Mouse (Mus musculus) liver, adult 2 months (tissue): ENCODE results near the gene Ccdc114. TPM values are rescaled to one million over a fixed set of nuclear protein-coding genes. Genes with fewer than 3 reads are reported as not detected.
"Not testable (repeated sequence)": the region's sequence is repeated elsewhere in the genome, so short reads cannot be mapped to it uniquely, and the experiment has no call there.

Experiments used
- DNase-seq: peaks from one replicate; pipeline ENCODE4 v3.0.0-alpha.2; 2011; ENCODE audit warnings: low read depth, low spot score; ENCODE audit errors: extremely low read depth
- H3K27ac ChIP-seq: fragments of 200-500 bp; replicated peaks from 2 replicates; pipeline ENCODE4 v1.5.1; 2012; ENCODE audit warnings: low read depth, mild to moderate bottlenecking, control low read depth, inconsistent platforms, low read length; ENCODE audit not compliant: insufficient read depth
- H3K27me3 ChIP-seq: fragments of 200-500 bp; 2 replicates; pipeline ENCODE4 v1.6.1; 2012; ENCODE audit warnings: mild to moderate bottlenecking, moderate library complexity, low read length, inconsistent platforms; ENCODE audit not compliant: control insufficient read depth, insufficient read depth
- H3K36me3 ChIP-seq: fragments of 200-500 bp; 2 replicates; pipeline ENCODE4 v1.6.1; 2012; ENCODE audit warnings: low read length, inconsistent platforms; ENCODE audit not compliant: control insufficient read depth, insufficient read depth
- H3K4me1 ChIP-seq: fragments of 200-500 bp; 2 replicates; pipeline ENCODE4 v1.6.1; 2011; ENCODE audit warnings: low read length; ENCODE audit not compliant: control insufficient read depth, insufficient read depth
- H3K4me3 ChIP-seq: fragments of 200-500 bp; 2 replicates; pipeline ENCODE4 v1.5.1; 2011; ENCODE audit warnings: low read depth, mild to moderate bottlenecking, control low read depth, low read length, moderate library complexity; ENCODE audit not compliant: insufficient read depth
- H3K79me2 ChIP-seq: fragments of 200-500 bp; 2 replicates; pipeline ENCODE4 v1.6.1; 2012; ENCODE audit warnings: inconsistent platforms, mild to moderate bottlenecking, low read length, moderate library complexity; ENCODE audit not compliant: control insufficient read depth, insufficient read depth
- H3K9ac ChIP-seq: fragments of 200-500 bp; 2 replicates; pipeline ENCODE4 v1.6.1; 2012; ENCODE audit warnings: low read depth, mild to moderate bottlenecking, control low read depth, inconsistent platforms, low read length
- CTCF ChIP-seq: fragments of 200-500 bp; IDR thresholded peaks from 2 replicates; pipeline ENCODE4 v1.5.1; 2011; ENCODE audit warnings: low read depth, low read length, control low read depth
- POLR2A ChIP-seq: fragments of 200-500 bp; IDR thresholded peaks from 2 replicates; pipeline ENCODE4 v1.6.1; 2011; ENCODE audit warnings: low read length, control low read depth; ENCODE audit not compliant: insufficient read depth; ENCODE audit errors: extremely low read depth
- WGBS: fragments of 180-500 bp; shearing (Covaris S2); methylation state at CpG from one replicate; pipeline ENCODE4 v1.1.7; 2018; 5-methylcytosine and 5-hydroxymethylcytosine counted together
- polyA plus RNA-seq: library from polyadenylated mRNA; depleted of rRNA; stranded (reverse); fragments of >200 nt; gene quantifications from 2 replicates; pipeline ENCODE4 v1.2.3, GENCODE M21; 2012
- total RNA-seq: library from RNA; depleted of rRNA; stranded (reverse); fragments of >200 nt; gene quantifications from 2 replicates; pipeline ENCODE4 v1.2.3, GENCODE M21; 2014

Gene Ccdc114
- total and polyA plus RNA-seq, 2 experiments = 0.18 to 0.32 TPM

- H3K4me1 ChIP-seq = no peaks in the 10 kb centered on the region
- no peak overlapping the region for H3K4me3 ChIP-seq
- no peak for DNase-seq
- no peaks in the 10 kb centered on the region for H3K27me3 ChIP-seq
- H3K36me3 ChIP-seq = no peaks in the 10 kb centered on the region
- TF ChIP-seq POLR2A (no peak), CTCF (no peak)
- no peak overlapping the region for H3K9ac ChIP-seq
- 54% methylated on average over 9 of the region's 9 CpGs for WGBS
- no peak overlapping the region for H3K27ac ChIP-seq
- no peaks in the 10 kb centered on the region for H3K79me2 ChIP-seq
Observed at GRCm38 (mm10) chr7:45941986-45942385, 18.1 kb downstream of the Ccdc114 start.

DNA sequence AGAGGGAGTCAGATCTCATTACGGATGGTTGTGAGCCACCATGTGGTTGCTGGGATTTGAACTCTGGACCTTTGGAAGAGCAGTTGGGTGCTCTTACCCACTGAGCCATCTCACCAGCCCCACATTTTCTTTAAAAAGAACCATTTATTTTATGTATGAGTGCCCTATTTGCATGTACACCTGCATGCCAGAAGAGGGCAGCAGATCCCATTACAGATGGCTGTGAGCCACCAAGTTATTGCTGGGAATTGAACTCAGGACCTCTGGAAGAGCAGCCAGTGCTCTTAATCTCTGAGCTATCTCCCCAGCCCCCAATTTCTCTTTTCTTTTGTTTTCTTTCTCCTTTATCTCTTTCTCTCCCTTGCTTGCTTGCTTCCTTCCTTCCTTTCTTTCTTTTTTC, 19.4 kb downstream of the Ccdc114 start:
- not testable (repeated sequence) for DNase-seq, H3K27ac ChIP-seq, H3K79me2 ChIP-seq, H3K27me3 ChIP-seq, H3K4me3 ChIP-seq, H3K4me1 ChIP-seq, H3K36me3 ChIP-seq, H3K9ac ChIP-seq
- peak; percentile 35; the same call in 1 of the 2 replicates for TF ChIP-seq CTCF
- WGBS = 64% methylated on average over 1 of the region's 1 CpGs

GRCm38 (mm10) chr7:45949061-45949460, 25.2 kb downstream of the Ccdc114 start:
- TF ChIP-seq POLR2A (no peak), CTCF (no peak)
- Histone ChIP-seq H3K4me1 (no peaks in the 10 kb centered on the region), H3K27me3 (no peaks in the 10 kb centered on the region), H3K27ac (no peak overlapping the region), H3K9ac (no peak overlapping the region), H3K4me3 (no peak overlapping the region), H3K36me3 (no peaks in the 10 kb centered on the region), H3K79me2 (no peaks in the 10 kb centered on the region)
- DNase-seq = no peak
- WGBS = 78% methylated on average over 4 of the region's 4 CpGs

DNA sequence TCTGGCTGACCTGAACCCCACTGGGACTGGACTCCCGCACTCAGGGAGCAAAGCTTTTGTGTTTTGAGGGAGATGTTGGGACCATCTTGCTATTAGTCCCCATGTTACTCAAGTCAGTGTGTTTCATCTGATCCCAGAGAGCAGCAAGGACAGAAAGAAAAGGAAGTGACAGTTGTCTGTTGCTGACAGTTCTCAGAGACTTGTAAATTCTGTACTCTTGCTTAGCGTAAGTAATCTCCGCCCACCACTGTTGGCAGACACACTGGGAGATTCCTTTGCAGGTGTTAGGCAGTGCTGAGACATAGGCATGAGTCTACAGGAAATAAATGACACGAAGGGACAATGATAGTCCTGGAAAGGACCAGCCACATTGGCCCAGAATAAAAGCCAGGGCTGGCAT, 32.7 kb downstream of the Ccdc114 start:
- H3K79me2 ChIP-seq = no peaks in the 10 kb centered on the region
- no peak overlapping the region for H3K9ac ChIP-seq
- TF ChIP-seq CTCF (no peak), POLR2A (no peak)
- H3K4me3 ChIP-seq = no peak overlapping the region
- WGBS = 49% methylated on average over 4 of the region's 4 CpGs
- no peaks in the 10 kb centered on the region for H3K4me1 ChIP-seq
- no peaks in the 10 kb centered on the region for H3K27me3 ChIP-seq
- H3K27ac ChIP-seq = no peak overlapping the region
- DNase-seq = no peak
- H3K36me3 ChIP-seq = no peaks in the 10 kb centered on the region

DNA sequence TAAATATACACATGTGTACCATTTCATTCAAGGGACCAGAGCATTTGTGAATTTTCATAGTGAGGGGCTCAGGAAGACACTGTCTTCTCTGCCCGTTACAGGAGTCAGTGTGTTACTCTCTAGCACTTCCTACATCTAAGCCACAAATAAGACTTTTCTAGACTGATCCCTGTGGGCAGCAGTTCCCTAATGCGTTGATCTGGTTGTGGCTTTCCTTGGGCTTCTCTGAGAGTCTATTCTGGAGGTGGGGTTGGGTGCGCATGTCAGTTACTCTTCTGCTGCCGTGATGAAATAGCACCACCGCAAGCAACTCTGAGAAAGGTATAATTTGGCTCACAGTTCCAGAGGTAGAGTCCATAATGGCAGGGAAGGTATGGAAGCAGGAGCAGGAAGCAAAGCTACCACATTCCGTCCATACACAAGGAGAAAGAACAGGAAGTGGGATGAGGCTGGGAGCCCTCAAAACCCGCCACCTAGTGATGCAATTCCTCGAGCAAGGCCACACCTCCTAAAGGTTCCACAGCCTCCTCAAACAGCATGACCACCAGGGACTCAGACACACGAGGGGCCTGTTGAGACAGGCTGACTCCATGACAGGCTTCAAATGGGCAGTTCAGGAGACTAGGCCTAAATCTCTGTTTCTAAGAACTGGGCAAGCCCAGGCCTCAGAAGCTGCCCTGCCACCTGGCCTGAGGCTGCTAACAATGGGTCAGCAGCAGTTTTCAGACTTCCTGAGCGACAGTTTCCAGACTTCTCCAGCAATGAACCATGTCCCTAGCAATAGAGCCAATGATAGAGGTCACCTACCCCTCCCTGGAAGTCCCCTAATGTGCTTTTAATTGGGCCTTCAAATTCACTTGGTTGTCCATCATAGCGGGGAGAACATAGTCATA, 48.2 kb downstream of the Ccdc114 start:
- H3K27me3 ChIP-seq = no peaks in the 10 kb centered on the region
- no peaks in the 10 kb centered on the region for H3K79me2 ChIP-seq
- no peak overlapping the region for H3K27ac ChIP-seq
- DNase-seq = peak; percentile 48
- no peaks in the 10 kb centered on the region for H3K4me1 ChIP-seq
- 73% methylated on average over 11 of the region's 11 CpGs for WGBS
- no peak overlapping the region for H3K9ac ChIP-seq
- TF ChIP-seq POLR2A = no peak
- TF ChIP-seq CTCF = no peak
- peaks cover 4% of the 10 kb centered on the region; the same call in 1 of the 2 replicates for H3K36me3 ChIP-seq
- no peak overlapping the region for H3K4me3 ChIP-seq

GRCm38 (mm10) chr7:45973271-45973687, 49.4 kb downstream of the Ccdc114 start:
- no peaks in the 10 kb centered on the region for H3K27me3 ChIP-seq
- H3K4me3 ChIP-seq = no peak overlapping the region
- H3K79me2 ChIP-seq = no peaks in the 10 kb centered on the region
- 70% methylated on average over 6 of the region's 6 CpGs for WGBS
- DNase-seq = peak; percentile 59
- no peak overlapping the region for H3K27ac ChIP-seq
- H3K9ac ChIP-seq = no peak overlapping the region
- peaks cover 10% of the 10 kb centered on the region; the same call in 1 of the 2 replicates for H3K36me3 ChIP-seq
- TF ChIP-seq CTCF (no peak), POLR2A (no peak)
- no peaks in the 10 kb centered on the region for H3K4me1 ChIP-seq
